Mouse (Mus musculus) kidney, postnatal 36 days (tissue): ENCODE results near the gene Dnm3.

Experiments
- DNase-seq, 2 experiments: peaks; one replicate each; pipeline ENCODE4 v3.0.0; 2021 to 2022; ENCODE audit warnings: mixed read lengths in 2 of 2

Gene Dnm3

DNA sequence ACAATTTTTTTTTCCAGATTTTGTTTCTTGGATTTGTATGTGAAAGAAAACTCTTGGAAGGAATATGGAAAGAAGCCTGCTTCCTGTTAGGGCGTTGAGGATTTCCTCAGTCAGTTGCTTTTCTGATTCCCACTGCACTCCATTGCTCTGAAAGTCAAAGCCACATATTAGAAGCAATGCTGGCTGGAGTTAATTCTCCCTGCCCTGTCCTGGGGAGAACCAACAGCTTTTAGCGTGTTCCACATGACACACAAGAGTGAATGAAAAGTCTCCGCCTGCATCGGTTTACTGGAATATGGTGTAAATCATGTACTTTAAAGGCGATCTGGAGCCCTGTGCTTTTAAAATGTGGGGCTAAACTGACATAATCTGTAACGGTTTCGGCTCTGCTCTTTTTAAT, 424.6 kb downstream of the Dnm3 start:
- no peak for DNase-seq

DNA sequence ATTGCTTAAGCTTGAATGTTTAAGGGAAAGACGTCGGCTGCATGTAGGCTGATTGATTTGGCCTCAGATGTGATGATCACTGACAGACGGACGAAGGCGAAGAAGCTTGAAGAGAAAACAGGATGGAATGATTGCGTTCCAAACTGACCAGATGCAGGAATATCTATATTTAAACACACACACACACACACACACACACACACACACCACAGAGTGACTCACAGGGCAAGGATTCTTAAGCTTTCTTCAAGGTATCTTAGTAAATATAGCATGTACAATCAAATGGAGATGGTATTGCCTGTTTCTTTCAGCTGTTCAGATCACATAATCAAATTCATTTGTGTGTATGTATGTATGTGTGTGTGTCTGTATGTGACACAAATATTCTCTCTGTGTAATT, 425.1 kb downstream of the Dnm3 start:
- no peak for DNase-seq

DNA sequence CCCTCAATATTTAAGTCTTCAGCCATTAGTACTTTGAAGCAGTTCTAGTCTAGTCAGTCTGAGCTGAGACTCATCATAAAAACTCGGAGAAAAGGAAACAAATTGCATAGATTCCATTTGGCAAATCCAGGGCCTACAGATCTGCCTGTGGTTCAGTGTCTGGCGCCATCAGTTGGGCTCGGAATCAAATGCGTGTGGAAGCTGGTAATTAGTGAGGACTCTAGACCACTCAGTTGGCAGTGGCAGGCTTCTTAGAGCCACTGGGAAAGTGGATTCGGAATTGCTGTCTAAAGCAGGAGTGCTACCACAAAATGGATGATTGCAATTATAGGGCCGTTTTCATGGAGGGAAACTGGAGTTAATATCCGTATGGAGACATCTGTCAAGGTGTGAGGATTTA, 425.7 kb downstream of the Dnm3 start:
- DNase-seq = no peak

DNA sequence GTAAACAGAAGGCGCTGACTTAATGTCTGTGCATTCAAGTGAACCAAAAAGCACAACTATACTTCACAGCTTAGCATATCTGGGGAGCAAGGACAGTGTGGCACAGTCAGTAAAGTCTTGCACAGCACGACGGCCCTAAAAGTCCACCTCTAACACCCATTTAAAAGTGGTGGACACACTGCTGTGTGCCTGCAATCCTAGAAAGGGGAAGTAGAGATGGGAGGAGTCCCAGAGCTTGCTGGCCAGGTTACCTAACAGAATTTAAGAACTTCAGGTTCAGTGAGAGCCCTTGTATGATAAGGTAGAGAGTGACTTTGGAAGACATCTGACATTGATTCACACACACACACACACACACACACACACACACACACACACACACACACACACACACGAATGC, 426.1 kb downstream of the Dnm3 start:
- no peak for DNase-seq

DNA sequence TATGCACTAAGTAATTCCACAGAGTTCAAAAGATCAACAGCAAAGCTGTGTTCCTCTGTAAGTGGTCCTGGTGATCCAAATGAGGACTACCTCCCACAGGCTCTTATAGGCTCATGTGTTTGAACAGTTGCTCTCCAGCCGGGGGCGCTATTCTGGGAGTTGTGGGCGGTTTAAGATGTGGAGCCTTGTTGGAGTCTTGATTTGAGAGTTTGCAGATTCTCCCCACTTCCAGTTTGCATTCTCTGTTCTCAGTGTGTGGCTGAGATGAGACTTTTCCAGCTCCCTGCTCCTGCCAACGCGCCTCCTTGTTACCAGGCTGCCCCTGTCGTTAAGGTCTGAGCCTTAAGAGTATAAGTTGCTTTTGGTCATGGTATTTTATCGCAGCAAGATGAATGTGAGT, 430.2 kb downstream of the Dnm3 start:
- no peak for DNase-seq

DNA sequence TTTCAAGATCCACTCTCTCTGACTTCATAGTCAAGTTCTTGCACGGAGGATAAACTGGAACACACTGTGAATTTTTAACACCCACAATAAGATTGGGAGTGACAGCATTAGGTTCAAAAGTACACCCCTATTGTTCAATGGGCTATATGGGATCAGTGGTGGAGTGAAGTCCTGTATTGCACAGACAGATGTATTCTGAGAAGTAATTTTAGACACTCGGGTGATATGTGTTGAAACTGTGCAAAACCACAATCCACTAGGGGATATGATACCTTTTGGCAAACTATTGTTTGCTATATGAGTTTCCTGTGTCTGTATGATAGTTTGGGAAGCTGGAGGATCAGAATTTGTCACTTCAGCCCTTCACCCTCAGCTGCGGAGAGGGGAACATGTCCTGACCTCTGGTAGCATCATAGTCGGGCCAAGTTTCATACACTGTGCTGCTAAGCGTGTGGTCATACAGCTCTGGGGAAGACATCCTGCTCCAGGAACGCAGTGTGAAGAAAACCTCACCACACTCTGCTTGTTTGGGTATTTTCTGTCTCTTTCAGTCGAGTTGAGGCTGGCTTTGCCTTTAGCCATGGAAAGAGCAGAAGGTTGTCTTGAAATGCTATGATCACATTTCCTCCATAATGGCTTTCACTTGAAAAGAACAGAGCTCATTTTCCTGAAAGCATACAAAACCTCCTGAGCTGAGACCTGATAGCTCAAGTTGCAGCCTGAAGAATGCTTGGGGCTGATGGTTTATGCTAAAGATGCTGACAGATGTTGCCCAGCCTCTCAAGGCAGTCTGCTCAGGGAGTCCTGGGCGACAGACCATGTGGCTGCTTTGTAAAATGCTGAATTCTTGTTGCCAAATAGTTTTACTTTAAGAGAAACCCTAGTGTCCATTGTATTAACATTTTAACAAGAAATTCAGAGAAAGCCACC, 433.8 kb downstream of the Dnm3 start:
- no peak for DNase-seq

DNA sequence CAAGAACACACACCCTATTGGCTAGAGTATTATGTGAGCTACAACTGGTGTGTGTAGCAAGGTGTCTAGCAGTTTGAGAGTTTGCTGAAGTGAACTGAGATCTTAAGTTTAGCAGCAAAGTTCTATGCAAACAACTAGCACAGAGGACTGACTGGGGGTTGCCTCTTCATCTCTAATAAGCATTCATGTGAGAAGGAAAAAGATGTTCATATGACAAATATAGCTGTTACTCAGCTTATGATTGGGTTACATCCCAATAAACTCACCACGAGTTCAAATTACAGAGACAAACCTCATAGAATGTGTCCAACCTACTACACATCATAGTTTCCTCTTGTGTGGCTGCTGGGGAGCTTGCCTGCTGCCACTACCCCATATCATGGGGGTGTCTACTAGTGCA, 434.6 kb downstream of the Dnm3 start:
- DNase-seq = no peak

DNA sequence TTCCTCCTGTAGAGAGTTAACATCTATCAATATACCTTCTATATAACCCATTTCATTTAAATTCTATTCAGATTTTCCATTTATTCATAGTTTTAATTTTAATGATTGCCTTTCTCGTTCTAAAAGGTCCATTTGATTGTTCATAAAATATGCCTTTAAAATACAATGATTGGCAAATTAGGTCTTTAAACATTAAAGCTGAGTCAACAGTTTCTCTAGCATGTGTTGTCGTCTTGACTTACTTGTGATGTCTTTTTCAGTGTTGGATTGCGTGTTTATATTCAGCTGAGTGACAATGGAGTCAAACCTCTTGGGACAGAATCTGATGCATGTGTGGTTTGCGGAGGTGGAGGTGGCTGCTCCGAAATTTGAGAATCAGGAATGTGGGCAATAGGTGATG, 435.4 kb downstream of the Dnm3 start:
- DNase-seq = no peak

DNA sequence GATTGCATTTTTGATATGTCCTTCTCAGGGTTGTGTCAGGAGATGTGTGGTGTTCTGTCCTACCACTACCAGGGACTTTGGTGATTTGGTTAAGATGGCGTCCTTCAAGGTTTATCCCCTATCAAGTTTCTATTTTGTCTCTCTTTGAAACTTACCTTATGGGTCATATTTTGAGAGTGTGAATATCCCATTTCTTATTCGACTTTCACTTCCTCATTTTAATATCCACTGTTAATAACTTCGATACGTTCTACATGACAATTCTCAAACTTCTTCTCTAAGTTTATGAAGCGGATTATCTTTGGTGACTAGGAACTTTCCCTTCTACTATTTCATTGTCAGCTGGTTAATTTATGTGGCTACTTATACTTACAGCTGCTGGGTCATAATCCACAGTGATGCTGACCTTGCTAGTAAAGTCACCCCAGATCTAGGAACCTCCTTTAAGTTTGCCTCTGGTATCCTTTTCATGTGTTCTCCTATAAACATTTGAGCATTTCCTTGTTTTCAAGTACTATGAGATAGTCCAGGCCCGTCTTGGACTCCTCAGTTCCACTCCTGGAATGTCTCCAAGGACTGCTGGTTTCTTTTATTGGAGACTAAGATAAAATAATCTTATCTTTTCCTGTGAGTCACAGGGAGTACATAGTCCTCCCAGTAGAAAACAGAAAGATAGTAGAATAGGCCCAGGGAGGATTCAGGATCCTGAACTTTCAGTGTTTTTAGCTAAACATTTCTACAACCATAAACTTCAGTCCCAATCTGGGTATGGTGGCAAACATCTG, 437.2 kb downstream of the Dnm3 start:
- DNase-seq = peak; percentile 13 to 70

DNA sequence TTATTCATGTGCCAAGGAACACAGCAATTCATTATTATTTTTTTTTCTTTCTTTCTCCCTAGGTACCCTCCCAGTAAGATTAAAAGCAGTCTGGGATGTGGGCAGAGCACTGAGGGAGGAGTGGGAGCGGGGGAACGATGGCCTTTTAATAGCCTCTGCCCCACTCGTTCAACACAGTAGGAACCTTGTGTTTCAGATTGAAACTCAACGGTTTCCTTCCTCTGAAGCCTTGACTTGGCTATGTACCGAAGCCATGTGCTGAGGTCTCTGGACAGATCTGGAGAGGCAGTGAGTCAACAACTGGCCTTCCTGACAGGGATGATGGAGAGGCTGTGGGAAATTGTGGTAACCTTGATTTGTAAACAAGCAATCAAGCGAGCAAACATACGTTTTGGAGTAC, 438.0 kb downstream of the Dnm3 start:
- peak; percentile 31 to 58 for DNase-seq

DNA sequence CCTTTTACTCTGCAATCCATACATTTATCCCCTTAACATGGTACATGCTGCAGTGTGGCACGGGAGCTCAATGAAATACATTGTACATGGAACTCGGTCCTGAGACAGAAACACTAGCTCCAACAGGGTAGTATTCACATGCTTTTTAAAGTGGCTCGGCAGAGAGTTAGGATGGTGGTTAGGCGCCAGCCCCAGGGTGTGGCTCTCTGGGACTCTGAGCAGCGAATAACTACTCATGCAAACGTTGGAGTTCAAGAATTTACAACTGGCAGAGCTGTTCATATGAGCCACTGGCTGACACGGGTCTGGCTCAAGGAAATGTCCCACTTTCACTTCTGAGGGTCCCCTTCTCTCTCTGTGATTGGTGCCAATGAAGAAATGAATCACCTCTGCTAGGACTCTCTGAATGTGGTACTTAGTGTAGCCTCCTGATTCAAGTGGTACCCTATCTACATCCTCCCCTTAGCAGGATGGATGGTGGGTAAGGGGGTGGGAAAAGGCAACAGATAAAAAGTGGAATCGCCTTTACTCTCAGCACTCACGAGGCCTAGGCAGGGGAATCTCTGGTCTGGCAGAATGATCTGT, 438.7 kb downstream of the Dnm3 start:
- DNase-seq = peak in 1 of 2 experiments; percentile 19

DNA sequence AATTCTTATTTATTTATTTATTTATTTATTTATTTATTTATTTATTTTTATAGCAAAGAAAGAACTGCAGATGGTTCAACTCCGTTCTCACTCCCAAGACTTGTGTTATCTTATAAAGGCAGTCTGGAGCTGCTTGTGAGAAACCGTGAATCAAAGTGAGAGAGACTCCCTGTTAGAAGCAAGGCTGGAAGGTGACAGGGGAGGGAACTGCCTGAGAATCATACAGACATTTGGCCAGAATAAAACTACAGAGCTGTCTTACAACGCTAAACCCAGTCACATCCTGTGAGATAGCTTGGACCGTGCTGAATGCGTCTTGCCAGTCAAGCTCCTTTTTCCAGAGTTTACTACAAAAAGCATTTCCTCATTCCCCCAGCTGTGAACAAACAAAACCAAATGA, 439.4 kb downstream of the Dnm3 start:
- DNase-seq = peak; percentile 25 to 28

DNA sequence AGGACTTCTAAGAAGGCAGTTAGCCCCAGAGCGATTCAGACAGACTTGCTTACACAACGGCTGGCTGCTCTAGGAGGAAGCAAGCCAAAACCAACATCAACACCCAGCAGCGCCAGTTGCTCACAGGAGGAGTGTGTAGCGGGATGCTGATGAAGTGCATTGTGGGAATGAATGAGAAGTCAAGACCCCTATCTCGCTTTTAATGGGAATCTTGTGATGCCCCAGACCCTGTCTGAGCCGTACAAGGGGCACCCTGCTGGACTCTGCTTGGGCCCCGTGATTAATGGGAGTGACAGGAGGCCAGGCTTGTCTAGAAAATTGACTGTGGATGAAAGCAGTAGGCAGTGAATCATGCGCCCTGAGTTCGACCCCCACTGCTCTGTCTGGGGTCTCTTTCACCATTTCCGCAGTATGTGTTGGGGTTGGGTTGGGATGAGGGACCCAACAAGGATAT, 439.8 kb downstream of the Dnm3 start:
- peak; percentile 58 to 66 for DNase-seq

DNA sequence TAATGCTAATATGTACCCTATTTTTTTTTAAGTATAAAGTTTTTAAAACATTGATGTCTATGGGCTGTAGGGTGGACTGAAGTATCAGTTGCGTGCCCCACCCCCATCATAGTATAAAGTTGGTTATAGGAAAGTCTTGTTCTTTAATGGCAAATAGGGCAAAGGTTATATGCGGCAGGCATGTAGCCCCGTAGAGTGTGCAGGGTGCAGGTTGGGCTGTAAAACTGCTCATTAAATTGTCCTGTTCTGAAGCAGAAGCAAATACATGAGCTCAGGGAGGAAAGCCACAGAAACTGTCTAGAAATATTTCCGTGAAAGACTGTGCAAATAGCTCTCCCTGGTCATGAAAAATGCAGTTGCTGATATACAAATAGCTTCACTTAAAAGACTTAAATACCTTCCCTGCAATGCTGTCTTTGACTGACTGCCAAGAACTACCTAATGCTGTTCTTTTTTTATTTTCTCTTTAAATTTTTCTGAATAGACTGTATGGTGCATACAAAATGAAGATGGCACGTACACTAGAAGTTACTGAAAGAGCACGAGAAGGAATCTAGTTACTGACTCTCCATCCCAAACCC, 440.6 kb downstream of the Dnm3 start:
- no peak for DNase-seq

DNA sequence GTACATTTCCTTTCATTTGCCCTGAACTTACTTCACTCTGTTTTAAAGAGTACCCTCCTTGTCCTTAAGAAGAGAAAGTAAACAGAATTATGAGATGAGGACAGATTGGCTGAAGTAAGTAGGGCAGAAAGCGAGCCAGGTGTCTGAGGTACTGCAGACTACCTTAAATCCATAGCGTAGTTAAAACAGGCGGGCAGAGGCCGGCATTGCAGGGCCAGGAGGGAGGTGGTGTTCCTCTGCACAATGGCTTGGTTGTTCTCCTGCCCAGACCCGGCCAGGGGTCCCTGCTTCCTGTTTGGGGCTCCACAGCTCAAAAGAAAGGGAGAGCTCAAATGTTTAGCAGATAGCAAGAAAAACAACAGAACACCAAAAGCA, 441.4 kb downstream of the Dnm3 start:
- no peak for DNase-seq

DNA sequence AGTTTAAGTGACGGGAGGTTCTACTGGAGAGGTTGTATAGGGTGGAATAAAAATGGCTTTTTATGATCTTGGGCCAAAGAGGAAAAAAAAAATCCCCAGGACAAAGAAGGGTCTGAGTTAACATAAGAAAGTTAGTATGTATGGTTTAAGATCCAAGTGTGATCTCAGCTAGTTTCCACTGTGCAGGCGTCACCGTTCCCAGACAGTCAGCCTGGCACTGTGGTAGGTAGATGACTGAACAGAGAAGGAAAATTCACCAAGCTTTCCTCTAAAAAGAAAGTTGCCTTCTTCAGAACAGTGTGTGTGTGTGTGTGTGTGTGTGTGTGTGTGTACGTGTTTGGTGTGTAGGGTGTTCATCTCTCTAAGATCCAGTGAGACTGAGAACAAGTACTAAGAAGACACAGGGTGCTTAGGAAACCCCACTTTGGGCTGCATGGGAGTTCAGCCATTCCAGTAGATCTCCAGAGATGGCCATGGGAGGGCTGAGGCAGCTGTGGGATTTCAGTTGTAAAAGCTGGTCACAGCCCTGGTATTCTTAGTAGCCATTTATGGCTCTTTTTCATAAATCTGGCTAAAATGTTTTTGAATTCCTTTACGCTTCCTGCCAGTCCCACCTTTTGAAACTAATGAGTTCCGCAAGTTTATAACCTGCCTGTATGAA, 441.9 kb downstream of the Dnm3 start:
- DNase-seq = no peak

DNA sequence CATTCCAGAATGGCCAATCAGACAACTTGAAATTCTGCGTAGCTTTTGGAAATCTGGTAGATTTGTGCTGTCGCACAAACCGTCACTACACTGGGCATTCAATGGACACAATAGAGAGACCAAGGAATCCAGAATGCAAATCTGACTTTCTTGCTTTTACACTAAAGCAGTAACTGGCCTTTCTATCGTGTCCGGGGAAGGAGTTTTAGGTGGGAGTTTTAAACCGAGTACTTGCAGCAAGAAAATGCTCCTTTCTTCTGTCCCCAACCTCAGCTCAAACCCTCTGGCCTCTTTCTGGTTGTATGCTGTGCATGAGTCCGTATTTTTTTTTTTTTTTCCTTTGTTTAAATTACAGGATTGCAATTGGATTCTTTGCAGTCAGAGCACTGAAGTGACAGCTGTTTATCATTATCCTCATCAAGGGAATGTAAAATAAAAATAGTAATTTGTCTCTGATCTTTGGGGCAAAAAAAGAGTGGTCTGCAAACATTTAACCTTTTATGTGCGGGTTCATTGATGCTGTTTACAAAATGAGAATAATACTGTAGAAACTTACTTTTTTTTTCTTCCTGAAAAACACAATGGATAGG, 454.1 kb downstream of the Dnm3 start:
- no peak for DNase-seq

DNA sequence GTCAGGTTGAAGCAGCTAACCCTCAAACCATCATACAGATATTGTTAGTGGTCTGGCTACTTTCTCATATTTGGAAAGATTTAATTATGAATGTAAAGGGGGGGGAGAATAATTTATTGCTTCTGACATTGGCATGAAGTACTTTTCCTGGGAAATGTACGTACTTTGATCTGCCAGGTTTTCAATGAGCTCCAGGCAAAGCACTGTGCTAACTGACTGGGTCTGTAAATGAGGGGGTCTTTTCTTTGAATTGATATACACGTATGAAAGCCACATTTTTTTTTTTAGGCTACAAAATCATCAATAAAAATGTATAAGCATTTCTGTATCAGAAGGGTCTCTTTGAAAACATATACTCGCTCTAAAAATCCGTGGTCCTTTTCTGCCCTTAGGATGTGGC, 457.1 kb downstream of the Dnm3 start:
- no peak for DNase-seq

DNA sequence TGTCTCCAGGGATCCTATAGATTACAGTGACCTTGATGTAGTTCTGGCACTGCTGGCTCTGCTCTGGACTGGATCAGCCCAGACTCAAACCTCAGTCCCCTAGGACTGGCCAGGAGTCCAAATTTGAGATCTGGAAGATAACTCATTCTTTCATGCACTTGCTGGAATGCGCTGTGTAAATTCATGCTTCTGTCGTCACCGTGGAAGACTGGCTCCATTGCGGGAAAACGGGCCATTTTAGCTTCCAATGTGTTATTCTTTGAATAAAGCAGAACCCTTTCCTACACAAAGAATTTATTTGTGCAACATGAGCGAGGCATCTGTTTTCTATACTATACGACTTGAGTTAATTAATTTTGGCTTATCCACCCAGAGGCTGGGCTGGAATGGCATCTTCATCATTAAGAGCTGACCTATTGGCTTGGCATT, 457.5 kb downstream of the Dnm3 start:
- DNase-seq = no peak

DNA sequence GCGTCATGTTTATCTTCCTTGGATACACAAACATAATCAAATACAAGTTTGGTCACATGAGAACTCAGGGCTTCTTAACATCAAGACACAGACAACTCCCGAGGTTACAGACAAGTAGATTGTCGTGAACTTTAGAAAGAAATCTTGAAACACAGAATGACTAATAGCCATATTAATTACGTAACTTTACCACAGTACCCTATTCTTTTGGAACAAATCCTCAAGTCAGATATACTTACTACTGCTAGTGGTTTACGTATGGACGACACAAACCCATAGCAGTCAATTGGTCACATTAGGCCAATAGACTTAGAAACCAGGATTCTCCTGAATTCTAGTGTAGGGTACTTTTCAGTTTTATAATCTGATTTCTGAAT, 459.2 kb downstream of the Dnm3 start:
- DNase-seq = no peak

DNA sequence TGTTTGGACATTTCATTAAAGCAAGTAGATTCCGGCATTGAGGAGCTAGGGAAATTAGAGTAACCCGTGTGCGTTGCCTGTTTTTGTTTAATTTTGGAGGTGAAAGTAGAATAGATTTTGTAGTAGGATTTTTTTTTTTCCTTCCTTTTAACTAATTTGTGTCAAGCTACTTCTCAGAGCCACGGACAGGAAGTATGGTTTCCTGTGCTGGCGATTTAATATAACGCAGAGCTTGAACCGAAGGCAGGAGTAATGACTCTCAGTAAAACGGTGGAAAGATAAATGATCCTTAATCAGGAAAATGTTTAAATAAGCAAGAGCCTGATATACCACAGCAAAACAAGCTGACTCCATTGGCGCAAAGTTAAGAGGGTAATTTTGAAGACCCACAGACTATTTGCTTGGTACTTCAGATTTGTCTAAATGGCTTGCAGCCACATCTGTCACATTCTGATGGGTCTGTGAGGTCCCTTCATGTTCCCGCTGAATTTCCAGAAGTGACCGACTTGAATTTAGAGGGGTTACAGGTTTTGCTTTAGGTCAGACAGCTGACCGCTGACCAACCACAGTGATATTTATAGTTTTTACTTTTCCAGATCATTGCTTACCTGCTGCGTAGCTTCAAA, 459.7 kb downstream of the Dnm3 start:
- no peak for DNase-seq

DNA sequence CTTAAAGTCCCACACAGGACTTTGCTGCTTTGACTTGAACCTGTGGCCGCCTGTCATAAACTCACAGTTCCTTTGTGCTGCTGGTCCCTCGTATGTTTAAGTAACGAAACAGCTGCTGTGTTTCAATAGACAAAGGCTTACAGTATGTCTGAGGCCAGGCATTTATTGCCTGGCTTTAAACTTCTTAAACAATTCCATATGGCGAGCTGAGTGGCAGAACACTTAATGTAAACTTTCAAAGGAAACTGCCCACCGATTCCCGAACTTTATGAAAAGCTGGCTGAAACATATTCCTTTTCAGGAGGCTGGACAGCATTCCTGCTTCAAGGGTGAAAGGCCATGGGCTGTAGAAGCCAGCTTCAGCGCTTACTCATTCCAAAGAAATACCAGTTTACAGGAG, 460.9 kb downstream of the Dnm3 start:
- no peak for DNase-seq
